Mouse (Mus musculus) spleen, postnatal 36 days (tissue): Measurements from ENCODE around the gene Rbks.

ENCODE experiments used
- DNase-seq, 2 experiments: peaks; one replicate each; pipeline ENCODE4 v3.0.0; 2022; ENCODE audit warnings: low spot score in 2 of 2, mixed read lengths in 1 of 2

The Rbks gene

DNA sequence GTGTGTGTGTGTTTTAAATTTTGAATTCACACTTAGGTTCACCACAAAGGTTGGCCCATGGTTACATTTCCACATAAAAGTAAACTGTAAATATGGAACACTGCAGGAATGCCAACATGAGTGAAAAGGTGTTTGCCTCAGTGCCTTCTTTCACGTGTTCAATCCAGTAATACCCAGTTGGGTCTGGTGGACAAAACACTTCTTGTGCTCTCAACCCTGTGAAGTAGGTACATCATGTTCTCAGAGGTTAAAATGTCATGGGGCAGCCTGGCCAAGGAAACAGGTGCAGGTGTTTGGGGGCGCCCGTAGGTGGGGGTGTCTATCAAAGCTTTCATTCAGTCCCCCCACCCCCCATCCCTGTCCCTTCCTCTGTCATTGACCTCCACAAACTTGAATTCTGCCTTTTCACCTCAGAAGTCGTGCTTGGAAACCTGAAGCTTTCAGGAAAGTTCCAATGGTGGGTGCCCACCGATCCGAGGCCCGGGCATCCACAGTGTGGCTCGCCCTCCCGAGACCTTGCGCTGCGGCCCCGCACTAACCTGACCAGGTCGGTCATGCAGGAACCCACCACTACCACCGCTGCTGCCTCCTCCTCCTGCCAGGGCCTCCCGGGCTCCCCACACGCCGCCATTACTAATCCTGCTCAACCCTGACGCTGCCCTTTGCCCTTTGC, at the start of gene Rbks:
Gene Rbks, minus strand, starts transcription at position 657 of the 673 bp plus-strand sequence.
- DNase-seq, result no peak

DNA sequence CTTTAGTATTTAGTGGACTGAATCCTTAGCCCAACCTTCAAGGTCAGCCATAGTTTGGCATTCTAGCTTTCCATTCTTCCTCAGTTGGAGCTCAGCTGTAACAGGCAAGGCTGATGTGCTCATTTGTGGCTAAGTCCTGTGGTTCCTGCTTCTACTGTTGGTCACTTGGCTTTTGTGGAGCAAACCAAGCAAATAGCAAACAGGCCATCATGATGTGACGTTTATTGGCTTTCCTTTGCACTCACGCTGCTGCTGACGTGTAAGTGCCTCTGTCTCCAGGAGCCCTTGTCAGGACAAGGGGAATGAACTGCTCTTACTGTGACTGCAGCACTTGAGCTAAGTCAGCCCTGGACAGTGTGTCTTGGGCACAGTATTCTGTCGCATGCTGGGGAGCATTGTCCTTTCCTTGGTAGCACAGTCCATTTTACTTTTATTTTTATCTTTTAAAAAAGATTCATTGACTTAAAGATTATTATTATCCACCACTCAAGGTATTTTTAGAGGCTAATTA, 45.1 kb upstream of the Rbks start:
- DNase-seq, result no peak

DNA sequence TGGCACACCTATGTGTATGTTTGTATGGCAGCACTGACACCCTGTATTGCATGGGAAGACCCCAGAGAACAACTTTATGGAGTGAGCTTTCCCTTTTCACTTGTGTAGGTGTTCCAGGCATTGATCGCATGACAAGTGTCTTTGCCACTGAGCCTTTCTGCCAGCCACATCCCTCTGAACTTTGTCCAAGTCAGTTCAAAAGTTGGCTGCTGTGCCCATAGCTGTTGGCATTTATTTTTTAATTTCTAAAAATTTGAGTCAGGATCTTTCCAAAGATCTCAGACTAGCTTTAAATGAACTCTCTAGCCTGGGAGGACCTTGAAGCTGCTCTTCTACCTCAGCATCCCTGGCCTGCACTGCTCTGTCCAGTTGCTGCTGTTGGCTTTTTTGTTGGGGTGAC, 44.5 kb upstream of the Rbks start:
- DNase-seq, result no peak

DNA sequence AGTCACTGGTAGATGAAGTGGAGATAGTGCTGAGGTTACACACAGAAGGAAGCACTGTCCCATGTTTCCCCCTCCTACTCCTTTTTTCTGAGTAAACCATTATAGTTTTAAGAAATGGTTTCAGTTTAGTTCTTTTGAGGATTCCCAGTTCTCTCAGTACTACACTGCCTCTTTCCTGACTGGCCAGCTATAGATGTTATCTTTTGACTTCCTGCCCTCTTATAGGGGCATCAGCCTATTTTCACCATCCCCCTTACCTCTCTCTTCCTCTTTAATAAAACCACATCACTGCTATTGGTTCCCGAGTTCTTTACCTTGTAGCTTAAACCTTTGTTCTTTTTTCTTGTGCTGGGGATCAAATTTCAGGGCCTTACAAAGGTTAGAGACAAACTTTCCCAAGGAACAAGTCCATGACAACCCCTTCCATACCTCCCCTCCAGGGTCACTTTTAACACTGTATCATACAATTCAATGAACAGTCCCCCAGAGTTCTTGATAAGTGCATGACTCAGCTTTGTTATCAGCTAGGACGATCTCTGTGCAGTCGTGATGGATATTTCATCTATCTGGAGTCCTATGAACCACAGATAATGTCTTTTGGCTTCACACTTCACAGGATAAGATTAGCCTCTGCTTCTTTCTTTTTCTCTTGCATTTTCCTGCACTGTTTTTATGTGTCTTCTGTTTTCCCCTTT, 35.4 kb upstream of the Rbks start:
- DNase-seq, result no peak

DNA sequence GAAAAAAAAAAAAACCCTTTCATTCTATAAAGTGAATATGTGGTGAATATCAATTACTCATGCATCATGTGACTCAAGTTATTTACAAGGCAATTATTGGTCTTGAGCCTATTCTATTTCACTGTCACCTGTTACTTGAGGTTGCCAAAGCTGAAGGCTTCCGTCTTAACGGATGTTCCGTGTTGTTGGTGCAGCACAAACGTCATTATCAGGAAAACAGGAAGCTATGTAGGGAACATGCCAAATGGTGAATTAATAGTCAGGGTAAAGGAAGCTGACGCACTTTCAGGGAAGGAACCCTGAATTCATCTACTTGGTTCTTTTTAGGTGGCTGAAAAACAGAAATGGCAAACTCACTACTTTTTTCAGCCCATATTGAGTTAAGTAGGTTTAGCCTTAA, 30.0 kb upstream of the Rbks start:
- DNase-seq, result no peak

DNA sequence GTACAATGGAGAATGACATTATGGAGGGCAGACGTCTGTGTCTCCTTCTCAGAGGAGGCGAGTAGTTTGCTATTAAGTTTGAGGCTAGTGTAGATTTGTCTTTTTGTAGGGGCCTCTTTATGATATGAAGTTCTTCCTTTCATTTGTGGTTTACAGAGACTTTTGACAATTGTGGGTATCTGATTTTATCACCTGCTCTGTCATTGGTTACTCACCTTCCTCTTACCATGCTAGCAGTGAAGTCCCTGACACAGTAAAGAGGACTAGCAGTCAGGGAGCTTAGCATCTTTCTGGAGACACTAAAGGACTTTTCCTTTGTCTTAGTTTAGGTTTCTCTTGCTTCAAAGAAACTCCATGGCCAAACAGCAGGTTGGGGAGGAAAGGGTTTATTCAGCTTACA, 28.5 kb upstream of the Rbks start:
- no peak for DNase-seq

DNA sequence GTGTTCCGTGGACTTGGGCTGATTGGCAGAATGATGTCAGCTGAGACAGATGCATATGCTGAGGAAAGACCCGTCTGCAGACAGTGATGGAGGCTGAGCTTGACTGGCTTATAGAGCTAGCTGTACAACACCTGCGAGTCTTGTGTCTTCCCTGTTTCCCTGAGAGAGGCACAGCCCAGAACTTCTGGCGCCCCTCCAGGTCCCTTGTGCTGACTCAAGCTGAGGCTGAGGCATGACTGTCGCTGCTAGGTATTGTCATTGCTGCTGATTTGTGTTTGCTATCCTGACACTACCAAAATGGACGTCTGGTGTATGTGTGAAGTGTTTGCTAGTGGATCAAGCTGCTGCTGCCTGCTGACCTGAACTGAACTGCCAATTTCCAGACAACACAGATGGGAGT, 27.1 kb upstream of the Rbks start:
- no peak for DNase-seq

DNA sequence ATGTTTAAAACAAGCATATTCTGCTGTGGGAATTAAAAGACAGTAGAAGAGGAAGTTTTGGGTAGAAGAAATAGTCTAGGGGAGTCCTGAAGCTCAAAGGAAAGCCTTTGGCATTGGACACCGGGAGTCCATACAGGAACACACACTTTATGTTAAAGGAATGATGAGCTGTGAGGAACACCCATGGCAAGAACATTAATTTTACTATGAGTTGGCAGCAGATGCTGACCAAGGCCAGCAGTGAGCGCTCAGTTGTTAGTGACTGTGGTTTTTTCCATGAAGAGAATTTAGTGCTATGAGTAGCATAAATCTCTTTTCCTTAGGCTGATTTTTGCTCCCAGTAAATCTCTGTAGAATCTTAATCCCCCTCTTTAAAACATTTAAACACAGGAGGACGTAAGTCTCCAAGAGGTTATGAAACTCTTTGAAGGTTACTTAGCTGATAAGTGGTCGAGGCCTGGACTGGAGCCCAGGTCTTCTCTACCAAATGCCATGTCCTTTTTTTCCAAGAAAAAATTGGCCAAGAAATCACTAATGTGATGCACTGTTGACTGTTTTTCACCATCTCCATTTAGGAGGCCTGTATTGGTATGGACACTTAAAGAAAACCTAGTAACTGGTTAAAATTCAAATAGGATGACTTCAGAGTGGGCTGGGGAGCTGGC, 18.2 kb upstream of the Rbks start:
- DNase-seq, result no peak

DNA sequence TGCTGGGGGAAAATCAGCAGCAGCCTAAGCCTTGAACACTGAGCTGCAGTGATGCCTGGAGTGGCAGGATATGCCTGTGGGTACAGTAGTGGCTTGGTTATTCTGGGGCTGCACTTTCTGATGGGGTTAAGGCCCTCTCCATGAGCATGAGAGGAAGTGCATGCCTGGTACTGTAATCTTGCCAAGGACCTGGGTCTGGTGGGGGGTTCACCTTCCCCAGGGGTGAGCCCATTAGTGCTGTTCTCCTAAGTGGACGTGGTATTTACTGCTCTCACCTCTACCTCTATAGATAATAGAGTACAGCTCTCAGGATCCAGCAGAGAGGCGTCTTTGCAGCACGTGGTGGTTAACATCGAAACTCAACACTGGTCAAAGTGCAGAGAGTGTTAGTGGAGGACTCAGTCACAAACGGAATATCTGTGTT, 16.4 kb upstream of the Rbks start:
- no peak for DNase-seq

DNA sequence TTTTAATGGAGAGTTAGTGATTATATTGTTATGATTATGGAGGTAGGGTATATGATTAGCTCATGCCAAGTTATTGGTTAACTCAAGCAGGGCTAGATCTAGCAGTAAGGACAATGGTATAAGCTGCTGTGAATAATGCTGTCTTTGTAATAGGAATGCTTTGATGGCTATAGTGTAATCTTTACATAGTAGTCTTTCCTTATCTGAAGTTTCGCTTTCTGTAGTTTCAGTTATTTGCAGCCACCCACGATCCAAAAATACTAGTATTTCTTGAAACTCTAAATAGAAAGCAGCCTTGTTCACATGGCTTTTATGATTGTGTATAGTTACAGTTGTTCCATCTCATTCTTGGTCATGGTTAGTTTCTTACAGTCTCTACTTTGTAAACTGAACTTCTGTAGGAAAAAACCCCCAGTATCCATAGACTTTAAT, 15.9 kb upstream of the Rbks start:
- DNase-seq, result no peak

DNA sequence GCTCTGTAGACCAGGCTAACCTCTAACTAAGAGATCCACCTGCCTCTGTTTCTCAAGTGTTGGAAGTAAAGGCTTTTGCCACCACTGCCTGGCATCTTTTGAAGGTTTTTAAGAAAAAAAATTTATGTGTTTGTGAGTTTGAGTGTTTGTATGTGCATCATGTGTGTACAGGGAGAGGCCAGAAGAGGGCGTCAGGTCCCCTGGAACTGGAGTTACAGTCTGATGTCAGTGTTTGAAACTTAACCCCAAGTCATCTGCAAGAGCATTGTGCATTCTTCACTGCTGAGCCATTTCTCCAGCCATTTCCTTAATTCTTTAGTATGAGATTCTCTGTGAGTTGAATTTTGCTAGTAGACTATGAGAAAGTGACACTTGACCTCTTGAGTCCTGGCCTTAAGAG, 12.0 kb upstream of the Rbks start:
- DNase-seq, result no peak

DNA sequence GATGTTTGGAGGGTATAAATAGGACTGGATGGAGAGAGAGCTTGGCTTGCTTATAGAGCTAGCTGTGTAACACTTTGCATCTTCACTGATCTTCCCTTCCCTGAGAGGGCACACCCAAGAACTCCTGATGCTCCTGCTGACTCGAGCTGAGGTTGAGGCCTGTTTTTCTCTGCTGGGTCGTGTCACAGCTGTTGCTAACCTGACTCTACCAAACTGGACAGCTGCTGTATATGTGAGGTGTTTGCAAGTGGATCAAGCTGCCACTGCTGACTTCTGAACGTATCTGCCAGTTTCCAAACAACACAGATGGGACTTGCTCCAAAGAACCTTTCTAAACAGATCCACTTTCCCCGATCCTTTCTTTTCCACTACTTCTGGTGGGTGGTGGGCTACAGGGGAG, 9.4 kb upstream of the Rbks start:
- no peak for DNase-seq

DNA sequence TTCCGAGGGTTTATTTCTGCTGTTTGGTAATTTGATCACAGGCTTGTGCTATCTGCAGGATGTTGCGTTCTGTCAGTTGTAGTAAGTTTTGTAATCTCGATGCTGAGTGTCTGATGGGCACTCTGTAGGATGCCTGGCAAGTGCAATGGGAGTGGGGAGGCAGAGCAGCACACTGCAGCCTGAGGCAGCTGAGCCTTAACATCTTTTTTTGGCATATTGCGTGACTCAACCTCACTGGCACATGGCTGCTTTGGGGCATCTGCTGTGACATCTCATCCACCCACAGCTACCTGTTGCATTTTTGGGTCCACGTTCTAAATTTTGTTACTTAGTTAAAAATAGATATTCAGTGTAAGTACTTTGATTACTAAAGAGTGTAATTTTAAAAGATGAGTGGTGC, 7.5 kb upstream of the Rbks start:
- DNase-seq, result no peak

DNA sequence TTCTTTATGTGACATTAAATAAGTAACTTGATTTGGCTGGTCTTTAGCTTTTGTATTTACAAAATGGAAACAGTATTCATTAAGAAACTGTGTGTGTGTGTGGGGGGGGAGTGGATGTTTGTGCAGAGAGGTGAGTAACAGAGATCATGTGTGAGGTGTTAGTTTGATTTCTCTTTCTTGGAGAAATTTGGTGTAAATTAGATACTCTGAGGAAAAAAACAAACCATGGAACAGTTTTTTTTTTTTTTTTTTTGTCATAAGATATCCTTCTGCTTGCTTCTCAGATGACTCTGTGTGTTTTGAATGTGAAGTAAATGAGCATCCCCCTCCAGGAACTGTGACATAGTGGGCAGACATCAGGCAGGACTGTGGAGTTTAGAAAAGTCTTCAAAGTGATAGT, 2.0 kb upstream of the Rbks start:
- DNase-seq, result no peak

DNA sequence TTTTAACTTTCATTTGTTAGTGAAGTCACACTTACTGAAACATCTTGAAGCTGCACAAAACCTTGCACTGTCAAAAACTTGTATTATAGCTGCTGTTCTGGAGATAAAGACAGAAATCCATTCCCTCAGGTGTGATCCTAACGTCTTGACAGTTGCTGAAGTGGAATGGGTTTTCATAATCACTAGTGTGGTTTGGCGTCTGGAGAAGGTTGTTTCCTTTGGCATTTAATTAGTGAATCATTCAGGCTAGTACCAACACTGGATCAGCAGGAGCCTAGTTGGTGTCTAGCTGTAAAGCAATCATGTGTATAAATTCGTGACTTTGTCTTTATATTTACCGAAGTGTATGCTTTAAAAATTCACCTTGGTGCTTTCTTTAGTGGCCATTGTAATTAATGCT, 1.5 kb upstream of the Rbks start:
- no peak for DNase-seq

DNA sequence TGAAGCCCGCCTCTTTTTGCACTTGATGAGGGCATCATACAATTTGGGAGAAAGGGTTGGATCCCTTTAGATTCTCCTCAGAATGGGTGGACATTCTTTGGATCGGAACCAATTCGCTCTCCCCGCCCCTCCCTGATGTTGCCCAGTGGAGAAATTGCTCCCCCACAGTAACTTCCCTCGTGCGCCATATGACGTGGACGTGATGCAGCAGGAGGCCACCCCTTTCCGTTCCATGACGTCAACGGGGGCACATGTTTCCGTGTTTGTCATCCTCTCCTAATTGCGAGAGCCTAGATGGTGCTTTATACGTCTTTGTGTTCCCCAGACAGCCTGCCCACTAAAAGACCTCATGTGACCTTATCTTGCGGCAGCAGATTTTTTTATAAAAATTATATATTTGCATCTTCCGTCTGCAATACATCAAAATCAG, 885 bp upstream of the Rbks start:
- peak; percentile 90 to 93 for DNase-seq

DNA sequence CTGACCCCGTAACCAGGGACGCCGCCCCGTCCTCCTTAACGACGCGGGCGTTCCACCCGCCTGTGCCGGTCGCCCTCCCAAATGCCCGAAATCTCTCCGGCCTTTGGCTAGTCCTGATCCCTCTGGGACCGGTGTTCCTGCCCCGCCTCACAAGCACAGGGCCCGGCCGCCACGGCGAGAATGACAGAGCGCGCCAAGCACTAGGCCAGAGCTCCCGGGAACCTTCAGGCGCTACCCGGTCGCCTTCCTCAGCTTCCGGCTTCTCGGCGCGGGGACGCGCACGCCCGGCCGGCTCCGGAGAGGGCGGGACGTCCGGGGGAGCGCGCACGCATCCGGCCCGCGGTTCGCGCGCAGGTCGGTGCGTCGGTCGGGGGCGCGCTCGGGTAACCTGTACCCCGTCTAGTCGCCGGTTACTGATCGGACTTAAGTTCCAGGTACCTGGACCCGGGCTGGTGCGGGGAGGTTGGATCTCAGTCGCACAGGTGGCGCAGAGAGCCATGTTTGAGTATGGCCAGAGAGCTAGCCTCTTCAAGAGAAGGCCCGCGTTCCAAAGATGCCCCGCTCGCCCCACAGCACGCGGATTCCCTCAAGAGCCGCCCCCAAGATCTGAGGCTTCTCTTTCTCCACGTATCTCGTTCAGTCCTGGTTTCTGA, 343 bp upstream of the Rbks start, which contains the start of gene Babam2:
Gene Babam2, plus strand, starts transcription at position 41 of the 653 bp plus-strand sequence.
- peak; percentile 89 to 92 for DNase-seq

DNA sequence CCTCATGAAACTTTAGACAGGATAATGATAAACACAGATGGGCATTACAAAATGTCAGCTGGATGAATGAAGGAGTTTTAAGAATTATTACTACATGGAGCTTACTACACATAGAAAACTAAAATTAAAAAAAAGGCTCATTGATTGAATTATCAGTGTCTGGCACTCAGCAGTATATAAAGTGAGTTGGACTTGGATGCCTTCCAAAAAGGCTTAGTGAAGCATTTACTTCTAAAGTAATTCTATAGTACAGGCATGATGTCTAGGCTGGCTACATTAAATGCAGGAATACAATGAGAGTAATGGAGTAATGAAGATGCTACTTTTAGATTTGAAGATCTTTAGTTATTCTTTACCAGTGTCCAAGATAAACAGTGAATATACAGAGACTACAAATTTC, 4.2 kb downstream of the Rbks start:
- DNase-seq, result no peak

DNA sequence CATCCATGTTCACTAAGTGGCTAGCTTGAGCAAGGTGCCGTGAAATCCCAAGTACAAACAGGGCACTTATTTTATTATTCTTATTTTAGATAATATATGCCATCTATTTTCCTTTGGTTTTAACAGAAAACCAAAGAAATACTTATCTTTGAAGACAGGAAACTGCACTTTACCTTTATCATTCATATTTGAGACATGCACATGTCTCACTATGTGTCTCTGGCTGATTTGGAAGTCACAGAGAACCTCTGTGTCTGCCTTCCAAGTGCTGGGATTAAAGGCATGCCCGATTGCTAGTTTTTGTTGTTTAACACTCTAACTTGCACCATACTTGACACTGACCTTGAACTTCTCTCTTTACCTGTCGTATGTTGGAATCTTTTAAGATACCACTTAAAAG, 9.5 kb downstream of the Rbks start:
- no peak for DNase-seq

DNA sequence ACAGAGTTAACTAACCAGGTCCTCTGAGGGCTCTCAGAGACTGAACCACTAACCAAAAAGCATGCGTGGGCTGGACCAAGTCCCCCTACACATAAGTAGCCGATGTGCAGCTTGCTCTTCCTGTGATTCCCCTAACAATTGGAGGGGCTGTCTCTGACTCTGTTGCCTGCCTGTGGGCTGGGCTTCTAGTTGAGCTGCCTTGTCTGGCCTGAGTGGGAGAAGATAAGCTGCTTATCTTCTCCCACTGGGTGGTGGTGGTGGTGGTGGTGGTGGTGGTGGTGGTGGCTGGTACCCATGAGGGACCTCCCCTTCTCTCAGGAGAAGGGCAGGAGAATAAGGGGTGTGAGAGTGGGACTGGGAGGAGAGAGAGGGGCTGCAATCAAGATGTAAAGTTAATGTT, 11.4 kb downstream of the Rbks start:
- peak; percentile 17 to 26 for DNase-seq

DNA sequence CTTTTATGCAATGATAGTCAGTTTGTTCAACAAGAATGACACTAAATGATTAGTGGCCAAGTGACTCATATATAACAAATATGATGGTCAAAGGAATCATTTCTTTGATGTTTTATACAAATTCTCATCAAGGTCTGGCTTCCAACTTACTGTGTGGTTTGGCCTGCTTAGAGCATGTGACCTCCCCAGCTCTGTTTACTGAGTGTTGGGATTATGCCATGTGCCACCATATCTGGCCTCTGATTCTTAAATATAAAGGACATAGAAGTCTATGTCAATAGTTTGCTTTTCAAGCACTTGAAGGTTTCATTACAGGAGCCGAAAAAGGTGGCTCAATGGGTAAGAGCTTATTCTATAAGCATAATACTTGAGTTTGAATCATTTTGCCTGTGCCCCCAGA, 15.1 kb downstream of the Rbks start:
- no peak for DNase-seq

DNA sequence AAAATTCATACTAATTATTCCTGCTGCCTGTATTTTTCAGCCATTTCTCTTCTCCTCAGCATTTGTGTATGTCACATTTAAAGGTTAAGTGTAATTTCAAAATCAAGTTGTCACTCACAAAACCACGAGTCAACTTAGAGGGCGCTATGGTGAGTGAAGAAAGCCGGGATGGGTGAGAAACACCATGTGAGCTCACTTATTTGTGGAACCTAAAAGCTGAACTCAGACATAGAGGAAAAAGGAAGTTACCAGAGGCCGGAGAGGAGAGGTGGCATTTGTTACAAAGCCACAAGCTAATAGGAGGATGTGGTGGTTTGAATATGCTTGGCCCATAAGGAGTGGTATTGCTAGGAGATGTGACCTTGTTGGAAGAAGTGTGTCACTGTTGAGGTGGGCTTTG, 17.2 kb downstream of the Rbks start:
- DNase-seq, result no peak
